Mouse (Mus musculus): ENCODE results near the gene Gpr156. TPM values are rescaled to one million over a fixed set of nuclear protein-coding genes. Genes with fewer than 3 reads are reported as not detected.

Gene Gpr156
- polyA plus RNA-seq, 1 experiment: 0.75 TPM

GRCm38 (mm10) chr16:38005471-38005870, 89.2 kb downstream of the Gpr156 start:
- no peak for TF ChIP-seq CTCF (IDR thresholded peaks at IDR 0.05; ENCODE audit: extremely low read depth, insufficient read depth, low read length)
- TF ChIP-seq POLR2A (IDR thresholded peaks at IDR 0.05; ENCODE audit: extremely low read depth, insufficient read depth, low read length): no peak
- no peak overlapping the region for H3K27ac ChIP-seq (ENCODE audit: insufficient read depth, low read length)
- H3K4me1 ChIP-seq (ENCODE audit: control insufficient read depth, insufficient read depth, low read length): no peaks in the 10 kb centered on the region
- H3K4me3 ChIP-seq (ENCODE audit: insufficient read depth, low read length): no peak overlapping the region

DNA sequence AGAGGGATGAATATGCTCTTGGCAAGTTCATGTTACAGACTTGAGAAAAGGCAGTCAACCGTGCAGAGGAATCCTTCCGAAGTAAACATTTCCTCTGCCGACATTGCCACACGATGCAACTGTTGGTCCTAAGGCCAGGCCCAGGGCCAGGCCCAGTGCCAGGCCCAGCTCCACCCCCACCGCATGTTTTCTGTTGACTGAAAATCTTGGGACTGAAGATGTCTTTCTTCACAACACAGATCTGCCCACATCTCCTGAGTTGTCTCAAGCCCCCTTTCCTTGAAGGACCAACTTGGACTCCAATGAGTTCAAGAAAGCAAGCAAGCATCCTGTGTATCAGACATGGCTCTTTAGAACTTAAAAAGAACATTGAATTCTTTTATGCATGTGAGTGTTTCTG, 92.1 kb downstream of the Gpr156 start:
- Histone ChIP-seq H3K4me3 (ENCODE audit: insufficient read depth, low read length) (no peak overlapping the region), H3K27ac (ENCODE audit: insufficient read depth, low read length) (no peak overlapping the region), H3K4me1 (ENCODE audit: control insufficient read depth, insufficient read depth, low read length) (no peaks in the 10 kb centered on the region)
- TF ChIP-seq POLR2A (IDR thresholded peaks at IDR 0.05; ENCODE audit: extremely low read depth, insufficient read depth, low read length): no peak
- no peak for TF ChIP-seq CTCF (IDR thresholded peaks at IDR 0.05; ENCODE audit: extremely low read depth, insufficient read depth, low read length)

GRCm38 (mm10) chr16:38009041-38009825, 92.9 kb downstream of the Gpr156 start:
- Histone ChIP-seq H3K4me1 (ENCODE audit: control insufficient read depth, insufficient read depth, low read length) (no peaks in the 10 kb centered on the region), H3K4me3 (ENCODE audit: insufficient read depth, low read length) (no peak overlapping the region), H3K27ac (ENCODE audit: insufficient read depth, low read length) (no peak overlapping the region)
- no peak for TF ChIP-seq POLR2A (IDR thresholded peaks at IDR 0.05; ENCODE audit: extremely low read depth, insufficient read depth, low read length)

- no peak for TF ChIP-seq POLR2A (IDR thresholded peaks at IDR 0.05; ENCODE audit: extremely low read depth, insufficient read depth, low read length)
- TF ChIP-seq CTCF (IDR thresholded peaks at IDR 0.05; ENCODE audit: extremely low read depth, insufficient read depth, low read length): no peak
- Histone ChIP-seq H3K4me1 (ENCODE audit: control insufficient read depth, insufficient read depth, low read length) (no peaks in the 10 kb centered on the region), H3K27ac (ENCODE audit: insufficient read depth, low read length) (no peak overlapping the region), H3K4me3 (ENCODE audit: insufficient read depth, low read length) (no peak overlapping the region)
Measured at GRCm38 (mm10) chr16:38011486-38011885, 95.2 kb downstream of the Gpr156 start.

GRCm38 (mm10) chr16:38012382-38012781, 96.1 kb downstream of the Gpr156 start:
- Histone ChIP-seq H3K4me1 (ENCODE audit: control insufficient read depth, insufficient read depth, low read length) (no peaks in the 10 kb centered on the region), H3K27ac (ENCODE audit: insufficient read depth, low read length) (no peak overlapping the region), H3K4me3 (ENCODE audit: insufficient read depth, low read length) (no peak overlapping the region)
- no peak for TF ChIP-seq POLR2A (IDR thresholded peaks at IDR 0.05; ENCODE audit: extremely low read depth, insufficient read depth, low read length)
- no peak for TF ChIP-seq CTCF (IDR thresholded peaks at IDR 0.05; ENCODE audit: extremely low read depth, insufficient read depth, low read length)

GRCm38 (mm10) chr16:38012891-38013290, 96.6 kb downstream of the Gpr156 start:
- Histone ChIP-seq H3K27ac (ENCODE audit: insufficient read depth, low read length) (no peak overlapping the region), H3K4me3 (ENCODE audit: insufficient read depth, low read length) (no peak overlapping the region), H3K4me1 (ENCODE audit: control insufficient read depth, insufficient read depth, low read length) (no peaks in the 10 kb centered on the region)
- TF ChIP-seq POLR2A (IDR thresholded peaks at IDR 0.05; ENCODE audit: extremely low read depth, insufficient read depth, low read length): no peak
- TF ChIP-seq CTCF (IDR thresholded peaks at IDR 0.05; ENCODE audit: extremely low read depth, insufficient read depth, low read length): no peak

- TF ChIP-seq CTCF (IDR thresholded peaks at IDR 0.05; ENCODE audit: extremely low read depth, insufficient read depth, low read length) (no peak), POLR2A (IDR thresholded peaks at IDR 0.05; ENCODE audit: extremely low read depth, insufficient read depth, low read length) (no peak)
- no peak overlapping the region for H3K4me3 ChIP-seq (ENCODE audit: insufficient read depth, low read length)
- no peak overlapping the region for H3K27ac ChIP-seq (ENCODE audit: insufficient read depth, low read length)
- no peaks in the 10 kb centered on the region for H3K4me1 ChIP-seq (ENCODE audit: control insufficient read depth, insufficient read depth, low read length)
Measured at GRCm38 (mm10) chr16:38014951-38015350, 98.7 kb downstream of the Gpr156 start.

- Histone ChIP-seq H3K4me3 (ENCODE audit: insufficient read depth, low read length) (no peak overlapping the region), H3K27ac (ENCODE audit: insufficient read depth, low read length) (no peak overlapping the region), H3K4me1 (ENCODE audit: control insufficient read depth, insufficient read depth, low read length) (no peaks in the 10 kb centered on the region)
- TF ChIP-seq CTCF (IDR thresholded peaks at IDR 0.05; ENCODE audit: extremely low read depth, insufficient read depth, low read length) (no peak), POLR2A (IDR thresholded peaks at IDR 0.05; ENCODE audit: extremely low read depth, insufficient read depth, low read length) (no peak)
Measured at GRCm38 (mm10) chr16:38016928-38017524, 100.7 kb downstream of the Gpr156 start.

- TF ChIP-seq CTCF (IDR thresholded peaks at IDR 0.05; ENCODE audit: extremely low read depth, insufficient read depth, low read length): no peak
- no peak for TF ChIP-seq POLR2A (IDR thresholded peaks at IDR 0.05; ENCODE audit: extremely low read depth, insufficient read depth, low read length)
Measured at GRCm38 (mm10) chr16:38017958-38018376, 101.7 kb downstream of the Gpr156 start.

GRCm38 (mm10) chr16:38032644-38033043, 116.3 kb downstream of the Gpr156 start:
- TF ChIP-seq POLR2A (IDR thresholded peaks at IDR 0.05; ENCODE audit: extremely low read depth, insufficient read depth, low read length): no peak
- no peak for TF ChIP-seq CTCF (IDR thresholded peaks at IDR 0.05; ENCODE audit: extremely low read depth, insufficient read depth, low read length)
- Histone ChIP-seq H3K27ac (ENCODE audit: insufficient read depth, low read length) (no peak overlapping the region), H3K4me3 (ENCODE audit: insufficient read depth, low read length) (no peak overlapping the region), H3K4me1 (ENCODE audit: control insufficient read depth, insufficient read depth, low read length) (no peaks in the 10 kb centered on the region)

More at GRCm38 (mm10) chr16:38017958-38018376, 101.7 kb downstream of the Gpr156 start:
- no peak overlapping the region for H3K4me3 ChIP-seq (ENCODE audit: insufficient read depth, low read length)
- H3K27ac ChIP-seq (ENCODE audit: insufficient read depth, low read length): no peak overlapping the region
- H3K4me1 ChIP-seq (ENCODE audit: control insufficient read depth, insufficient read depth, low read length): no peaks in the 10 kb centered on the region
